Mouse (Mus musculus): ENCODE results near the gene Dlg1.

Dlg1 gene

DNA sequence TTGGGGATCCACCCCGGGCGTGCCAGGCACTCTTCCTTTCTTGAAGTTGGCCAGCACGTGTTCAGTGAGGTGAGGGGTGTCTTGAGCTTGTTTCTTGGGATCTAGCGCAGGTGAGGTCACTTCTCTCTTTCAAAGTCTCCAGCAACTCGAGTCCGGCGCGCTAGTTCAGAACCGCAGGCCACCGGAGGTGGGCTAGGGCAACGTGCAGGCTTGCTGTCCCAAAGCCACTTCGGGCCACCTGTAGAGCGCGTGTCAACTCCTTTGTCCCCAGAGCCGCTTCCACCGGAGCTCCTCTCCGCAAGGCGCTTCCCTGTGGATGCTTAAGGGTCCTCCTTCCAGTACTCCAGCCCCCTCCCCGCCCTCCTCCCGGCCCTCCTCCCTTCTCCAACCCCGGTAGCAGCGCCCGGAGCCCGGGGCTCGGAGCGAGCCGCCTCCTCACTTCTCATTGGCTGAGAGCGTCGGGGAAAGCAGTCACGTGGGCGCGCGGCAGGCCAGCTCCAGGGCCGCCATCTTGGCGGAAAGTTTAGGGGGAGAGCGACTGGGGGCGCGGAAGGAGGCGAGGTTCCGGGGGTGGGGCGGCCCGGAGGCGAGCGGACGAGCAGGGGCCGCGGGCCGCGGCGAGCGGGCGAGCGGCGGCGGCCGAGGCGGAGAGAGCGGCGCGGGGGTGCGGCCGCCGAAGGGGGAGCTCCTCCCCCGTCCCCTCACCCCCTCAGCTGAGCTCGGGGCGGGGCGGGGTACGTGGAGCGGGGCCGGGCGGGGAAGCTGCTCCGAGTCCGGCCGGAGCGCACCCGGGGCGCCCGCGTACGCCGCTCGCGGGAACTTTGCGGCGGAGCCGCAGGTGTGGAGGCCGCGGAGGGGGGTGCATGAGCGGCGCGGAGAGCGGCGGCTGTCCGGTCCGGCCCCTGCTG is at the start of gene Dlg1:
Dlg1 (plus strand) TSS at position 65 of the 908 bp plus-strand sequence.
- DNase-seq, result peak; percentile 82

DNA sequence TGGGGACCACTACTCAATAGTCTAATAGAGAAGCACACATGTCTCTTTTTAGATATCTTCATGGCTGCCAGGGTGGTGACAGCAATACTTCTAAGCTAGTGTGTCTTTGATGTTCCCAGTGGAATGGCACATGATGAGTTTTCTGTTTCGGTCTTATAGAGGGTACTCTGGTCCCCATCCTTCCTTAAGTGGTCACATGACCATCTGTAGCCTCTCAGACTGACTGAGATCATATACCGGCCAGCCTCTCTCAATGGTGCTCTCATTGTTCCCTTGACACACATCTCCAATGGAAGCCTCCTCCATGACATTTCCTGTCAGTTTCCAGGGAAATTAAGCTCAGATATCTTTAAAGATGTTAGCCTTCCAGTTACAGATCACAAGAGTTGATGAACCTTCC is 46.9 kb upstream of the Dlg1 start:
- no peak for DNase-seq

DNA sequence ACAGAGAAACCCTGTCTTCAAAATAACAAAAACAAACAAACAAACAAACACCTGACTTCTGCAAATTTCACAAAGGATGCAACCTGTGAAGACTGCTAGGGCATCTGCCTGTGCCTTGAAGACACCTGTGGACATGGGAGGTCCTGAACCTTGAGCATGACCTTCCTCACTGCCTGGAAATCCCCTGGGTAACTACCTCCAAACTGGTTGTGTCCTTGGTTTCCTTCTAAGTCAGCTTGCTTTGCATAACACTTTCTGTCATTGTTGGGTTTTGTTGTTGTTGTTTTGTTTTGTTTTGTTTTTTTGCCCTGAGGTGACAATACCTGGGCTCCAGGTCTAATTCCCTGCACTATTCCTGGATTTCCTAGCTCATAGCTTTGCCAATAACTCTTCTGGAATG is 46.1 kb upstream of the Dlg1 start:
- DNase-seq, result no peak

DNA sequence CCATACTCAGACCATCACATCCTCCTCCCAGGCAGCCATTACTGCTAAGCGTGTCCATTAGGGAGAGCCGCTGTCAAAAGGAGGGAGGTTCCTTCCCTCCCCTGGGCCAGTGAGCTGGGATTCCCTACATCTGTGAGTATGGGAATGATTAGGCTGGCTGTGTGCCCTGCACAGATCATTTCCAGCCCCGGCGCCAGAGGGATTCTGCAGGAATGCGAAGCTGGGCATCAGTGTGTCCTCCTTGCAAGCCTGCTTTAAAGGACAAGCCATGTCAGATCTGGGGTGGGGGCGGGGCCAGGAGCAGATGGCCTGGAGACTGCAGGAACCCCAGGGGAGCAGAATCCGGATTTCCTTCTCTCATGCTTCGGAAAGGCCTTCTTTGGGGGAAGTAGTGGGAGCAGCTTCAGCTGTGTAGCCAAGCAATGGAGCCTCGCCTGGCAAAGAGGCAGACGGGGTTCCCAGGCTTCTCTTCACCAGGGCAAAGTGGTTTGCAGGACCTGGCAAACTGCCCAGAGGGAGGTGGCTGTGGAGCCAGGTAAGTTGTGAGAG is 45.3 kb upstream of the Dlg1 start:
- peak; percentile 90 for DNase-seq

DNA sequence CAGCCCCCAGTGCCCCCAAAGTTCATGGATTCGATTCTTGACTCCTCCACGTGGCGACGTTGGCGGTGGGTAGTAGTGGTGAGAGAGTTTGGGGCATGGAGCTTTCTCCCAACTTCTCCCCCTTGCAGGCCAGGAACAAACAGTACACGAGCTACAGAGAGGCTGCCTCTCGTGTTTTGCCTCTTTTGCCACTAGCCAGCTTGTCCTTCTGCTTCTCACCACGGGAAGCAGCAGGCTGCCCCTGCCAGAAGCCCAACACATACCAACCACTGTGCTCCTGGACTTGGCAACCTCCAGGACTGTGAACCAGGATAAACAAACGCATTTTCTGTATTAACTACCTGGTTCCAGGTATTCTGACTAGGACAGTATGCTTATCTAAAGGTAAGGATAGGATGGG is 44.6 kb upstream of the Dlg1 start:
- DNase-seq, result peak; percentile 94

DNA sequence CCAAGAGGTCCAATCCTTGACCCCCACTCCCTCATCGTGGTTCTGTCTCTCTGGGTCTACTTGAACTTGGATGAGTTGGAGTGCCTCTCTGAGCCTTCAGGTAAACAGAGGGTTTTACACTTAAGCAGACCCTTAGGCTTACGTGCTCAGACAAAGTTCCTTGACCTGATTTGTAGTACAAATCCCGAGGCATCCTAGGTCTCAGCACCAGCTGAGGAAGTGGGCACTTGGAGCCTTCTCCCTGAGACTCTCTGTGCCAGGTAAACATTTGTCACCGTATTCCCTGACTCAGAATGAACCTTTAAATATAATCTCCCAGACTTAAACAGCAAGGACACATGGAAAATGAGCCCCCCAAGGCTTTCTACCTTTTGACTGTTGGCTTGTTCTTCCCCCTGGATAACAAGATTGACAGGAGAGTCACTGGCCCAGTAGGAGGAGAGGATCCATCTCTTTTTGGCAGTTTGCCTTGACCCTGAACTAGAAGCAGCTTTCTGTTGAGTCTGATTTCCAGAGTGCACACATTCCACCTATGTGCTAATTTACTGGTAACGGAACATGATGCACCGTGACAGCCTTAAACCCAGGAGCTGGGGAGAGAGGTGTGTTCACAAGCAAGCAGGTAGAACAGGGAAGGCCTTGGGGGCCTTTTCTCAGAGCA is 43.4 kb upstream of the Dlg1 start:
- DNase-seq, result peak; percentile 61

DNA sequence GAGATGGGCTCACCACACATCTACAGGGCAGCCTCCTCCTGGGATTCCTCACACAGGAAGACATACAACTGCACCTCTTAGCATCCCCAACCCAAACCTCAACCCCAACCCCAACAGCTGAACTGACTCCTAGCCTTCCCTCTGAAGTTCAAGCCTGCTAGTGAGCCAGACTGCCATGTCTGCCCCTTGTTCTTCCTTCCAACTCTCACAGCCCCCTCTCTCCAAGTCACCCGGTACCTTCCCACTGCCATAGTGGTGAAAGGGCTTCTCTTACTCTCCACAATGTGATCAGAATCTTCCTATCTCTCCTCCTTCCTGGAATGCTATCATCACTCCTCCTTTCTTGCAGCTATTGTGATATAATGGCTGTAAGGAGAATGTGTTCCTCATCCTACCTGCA is 40.9 kb upstream of the Dlg1 start:
- DNase-seq, result no peak

DNA sequence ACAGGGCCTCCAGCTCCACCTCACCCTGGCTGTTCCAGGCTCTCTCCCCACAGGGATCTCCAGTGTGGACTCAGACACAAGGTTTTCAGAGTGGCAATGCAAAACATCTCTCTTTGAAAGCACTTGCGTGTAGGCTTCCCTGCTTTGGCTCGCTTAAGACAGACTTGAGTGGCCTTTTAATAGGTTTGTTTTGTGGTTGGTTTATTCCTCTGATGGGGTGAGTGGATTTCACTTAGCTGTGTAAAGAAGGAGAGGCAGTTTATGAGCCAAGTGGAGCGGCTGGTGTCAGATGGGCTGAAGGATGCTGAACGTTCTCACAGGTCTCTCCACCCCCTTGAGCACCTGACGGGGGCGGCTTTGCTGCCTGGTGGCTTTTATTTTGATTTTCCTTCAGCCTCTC is 40.1 kb upstream of the Dlg1 start:
- no peak for DNase-seq

DNA sequence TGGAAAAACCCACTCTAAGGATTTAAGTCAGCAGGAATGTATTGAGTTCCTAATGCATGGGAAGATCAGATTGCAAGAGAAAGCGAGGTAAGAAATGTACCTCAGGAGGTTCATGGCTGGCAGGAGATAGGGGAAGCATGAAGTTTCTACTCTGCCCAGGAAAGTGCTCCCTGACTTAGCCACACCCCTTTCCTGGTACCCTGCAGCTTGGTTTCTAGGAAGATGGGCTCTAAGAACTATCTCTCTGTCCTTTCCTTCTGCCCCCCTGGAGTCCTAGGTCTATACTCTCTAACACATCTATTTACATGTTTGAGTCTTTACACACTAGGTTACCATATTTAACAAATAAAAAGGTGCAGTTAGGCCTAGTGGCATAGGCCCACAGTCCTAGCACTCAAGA is 38.5 kb upstream of the Dlg1 start:
- no peak for DNase-seq

DNA sequence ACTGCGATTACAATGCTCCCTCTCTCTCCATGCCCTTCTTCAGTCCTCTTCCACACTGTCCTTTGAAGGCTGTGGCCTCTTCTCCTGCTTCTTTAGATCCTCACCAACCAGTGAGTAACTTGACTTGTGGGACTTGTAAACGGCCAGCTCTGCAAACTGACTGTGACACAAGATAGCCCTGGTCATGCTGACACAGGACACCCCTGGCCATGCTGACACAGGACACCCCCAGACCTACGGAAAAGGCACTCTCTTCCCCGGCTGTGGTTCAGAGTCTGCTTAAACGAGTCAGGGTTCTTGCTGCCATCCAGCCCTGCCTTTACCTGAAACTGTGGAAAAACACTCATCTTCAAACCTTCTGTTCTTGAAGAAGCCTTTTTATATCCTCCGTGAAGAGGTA is 36.9 kb upstream of the Dlg1 start:
- DNase-seq, result no peak

DNA sequence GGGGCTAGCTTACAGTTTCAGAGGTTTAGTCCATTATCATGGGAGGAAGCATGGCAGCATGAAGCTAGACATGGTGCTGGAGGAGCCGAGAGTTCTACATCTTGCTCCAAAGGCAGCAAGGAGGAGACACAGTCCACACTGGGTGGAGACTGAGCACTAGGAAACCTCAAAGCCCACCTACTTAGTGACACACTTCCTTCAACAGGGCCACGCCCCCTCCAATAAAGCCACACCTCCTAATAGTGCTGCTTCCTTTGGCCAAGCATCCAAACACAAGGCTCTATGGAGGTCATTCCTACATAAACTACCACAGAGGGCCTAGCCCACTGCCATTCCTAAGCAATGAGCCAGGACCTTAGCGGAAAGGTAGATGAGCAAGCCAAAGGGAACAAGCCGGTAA is 32.9 kb upstream of the Dlg1 start:
- DNase-seq, result no peak

DNA sequence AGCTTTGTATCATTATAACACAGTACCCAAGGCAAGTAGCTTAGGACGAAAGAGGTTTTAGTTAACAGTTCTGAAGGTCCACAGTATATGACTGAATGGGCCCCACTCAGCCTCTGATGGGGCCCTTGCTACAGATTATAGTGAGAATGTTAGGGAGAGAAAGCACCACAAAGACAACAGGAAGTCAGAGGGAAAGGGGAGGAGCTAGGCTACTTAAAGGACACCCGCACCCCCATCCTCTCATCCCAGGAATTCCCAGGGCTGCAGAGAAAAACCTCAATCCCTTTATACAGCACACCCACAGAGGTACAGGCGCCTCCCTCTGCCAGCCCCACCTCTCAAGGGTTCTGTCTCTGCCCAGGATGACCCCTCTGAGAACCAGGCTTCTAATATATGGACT is 32.2 kb upstream of the Dlg1 start:
- no peak for DNase-seq

DNA sequence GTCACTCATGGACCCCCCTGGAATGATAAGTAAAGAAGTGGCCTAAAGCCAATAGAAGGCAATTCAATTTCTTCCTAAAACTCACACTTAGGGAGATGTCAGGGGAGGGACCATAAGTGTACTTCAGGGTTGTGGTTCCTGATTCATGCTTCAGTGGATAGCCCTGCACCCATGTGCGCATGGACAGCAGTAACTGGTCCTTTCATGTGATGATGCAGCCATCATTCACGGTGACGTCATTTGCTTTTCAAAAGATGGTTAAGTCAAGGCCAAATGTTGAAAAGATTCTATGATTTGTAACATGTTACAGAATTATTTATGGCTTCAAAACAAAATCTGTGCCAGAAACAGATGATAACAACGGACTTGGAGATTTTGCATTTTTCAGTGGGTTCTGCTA is 28.9 kb upstream of the Dlg1 start:
- no peak for DNase-seq

DNA sequence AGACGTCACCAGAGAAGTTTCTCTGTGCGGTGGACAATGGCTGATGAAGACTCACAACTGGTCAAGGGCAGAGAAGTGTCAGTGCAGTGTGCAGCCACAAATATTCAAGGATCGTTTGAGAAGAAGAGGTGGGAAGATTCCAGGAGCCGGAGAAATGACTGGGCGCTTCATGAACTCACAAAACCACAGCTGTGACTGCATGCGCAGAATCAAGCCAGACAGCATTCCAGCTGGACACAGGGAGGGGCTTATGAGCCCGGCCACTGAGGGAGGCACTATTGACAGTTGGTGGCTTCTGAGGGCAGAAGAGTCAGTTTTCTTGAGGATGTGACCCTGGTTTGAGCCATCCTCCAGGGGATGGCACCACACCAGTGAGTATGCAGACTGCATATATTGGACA is 24.9 kb upstream of the Dlg1 start:
- DNase-seq, result no peak

DNA sequence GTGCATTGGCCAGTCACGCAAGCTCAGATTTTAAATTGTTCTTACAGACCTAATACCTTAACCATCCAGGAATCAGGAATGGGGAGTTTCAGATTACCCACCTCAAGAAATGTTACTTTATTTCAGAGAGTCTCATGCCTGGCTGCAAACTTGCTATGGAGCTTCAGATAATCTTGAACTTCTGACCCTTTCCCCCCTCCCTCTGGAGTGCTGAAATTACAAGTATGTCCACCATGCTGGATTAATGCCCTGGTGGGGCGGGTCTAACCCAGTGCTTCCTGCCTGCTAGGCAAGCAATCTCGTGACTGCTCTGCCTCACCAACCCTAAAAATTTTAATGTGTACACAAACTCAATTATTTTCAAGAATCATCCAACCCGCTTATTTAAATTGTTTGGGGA is 23.3 kb upstream of the Dlg1 start:
- no peak for DNase-seq

DNA sequence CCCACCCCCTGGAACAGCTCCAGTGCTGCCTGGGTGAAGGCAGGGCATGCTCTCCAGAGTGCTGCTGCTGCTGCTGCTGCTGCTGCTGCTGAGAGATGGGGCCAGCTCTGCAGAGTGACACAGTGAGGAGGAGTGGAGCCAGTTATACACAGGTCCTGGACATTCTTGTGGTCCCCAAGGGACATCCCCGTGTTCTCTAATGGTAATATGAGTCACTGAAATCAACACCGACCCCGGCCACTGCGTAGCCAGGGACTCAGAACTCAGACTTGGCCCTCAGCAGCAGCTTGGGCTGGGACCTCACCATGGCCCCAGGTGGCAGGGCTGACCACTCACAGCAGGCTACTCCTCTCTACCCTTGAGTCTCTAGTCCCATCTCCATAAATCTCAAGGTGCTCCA is 21.5 kb upstream of the Dlg1 start:
- DNase-seq, result no peak

DNA sequence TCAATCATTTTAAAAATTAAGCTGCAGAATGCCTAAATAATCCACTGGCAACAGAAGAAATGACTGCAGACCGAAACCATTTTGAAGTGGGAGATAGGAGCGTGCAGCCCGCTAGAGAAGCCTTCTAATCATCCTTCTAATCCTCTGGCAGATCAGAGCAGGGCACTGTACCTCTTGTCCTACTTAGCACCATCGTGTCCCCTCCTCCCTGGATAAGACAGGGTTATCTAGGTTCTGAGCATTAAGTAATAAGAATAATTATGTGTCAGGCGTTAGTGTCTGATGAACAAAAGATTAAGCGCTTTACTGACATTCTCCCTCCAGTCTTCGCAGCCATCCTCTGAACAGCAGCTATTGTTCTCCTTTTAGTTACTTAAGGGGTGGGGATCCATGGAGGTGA is 16.0 kb upstream of the Dlg1 start:
- no peak for DNase-seq

DNA sequence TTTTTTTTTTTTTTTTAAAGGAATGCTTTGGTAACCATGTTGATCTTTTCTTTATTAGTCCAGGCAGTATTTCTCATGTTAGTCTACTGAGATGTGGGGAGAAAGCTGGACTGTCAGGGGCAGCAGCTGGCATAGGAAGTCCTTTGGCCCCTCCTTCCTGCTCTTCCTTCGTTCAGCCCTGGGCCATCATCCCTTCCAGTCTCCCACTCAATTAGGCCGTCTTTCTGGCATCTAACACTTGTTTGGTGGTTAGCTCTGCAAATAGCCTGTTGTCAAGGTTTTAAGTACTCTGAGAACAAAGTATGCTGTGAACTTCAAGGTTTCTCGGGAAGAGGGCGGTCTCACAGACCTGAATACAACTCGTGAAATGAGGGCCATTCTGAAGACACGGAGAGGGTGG is 12.5 kb upstream of the Dlg1 start:
- no peak for DNase-seq

DNA sequence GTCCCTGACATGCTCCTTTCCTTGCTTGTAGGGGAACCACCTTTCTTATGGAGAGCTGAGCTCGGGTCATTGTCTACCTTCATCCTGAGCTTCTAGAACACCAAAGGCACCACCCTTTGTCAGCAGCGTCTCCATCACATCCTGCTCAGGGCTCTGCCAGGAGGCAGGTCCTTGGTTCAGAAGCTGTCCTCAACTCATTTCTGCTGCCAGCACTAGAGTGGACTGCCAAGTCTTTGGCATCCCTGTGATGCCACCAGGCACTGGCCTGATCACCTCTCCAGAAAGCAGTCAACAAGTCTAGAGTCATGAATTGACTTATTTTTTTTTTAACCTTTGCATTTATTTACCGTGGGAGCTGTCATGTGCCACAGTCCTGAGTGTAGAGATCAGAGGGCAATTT is 11.7 kb upstream of the Dlg1 start:
- DNase-seq, result peak; percentile 86

DNA sequence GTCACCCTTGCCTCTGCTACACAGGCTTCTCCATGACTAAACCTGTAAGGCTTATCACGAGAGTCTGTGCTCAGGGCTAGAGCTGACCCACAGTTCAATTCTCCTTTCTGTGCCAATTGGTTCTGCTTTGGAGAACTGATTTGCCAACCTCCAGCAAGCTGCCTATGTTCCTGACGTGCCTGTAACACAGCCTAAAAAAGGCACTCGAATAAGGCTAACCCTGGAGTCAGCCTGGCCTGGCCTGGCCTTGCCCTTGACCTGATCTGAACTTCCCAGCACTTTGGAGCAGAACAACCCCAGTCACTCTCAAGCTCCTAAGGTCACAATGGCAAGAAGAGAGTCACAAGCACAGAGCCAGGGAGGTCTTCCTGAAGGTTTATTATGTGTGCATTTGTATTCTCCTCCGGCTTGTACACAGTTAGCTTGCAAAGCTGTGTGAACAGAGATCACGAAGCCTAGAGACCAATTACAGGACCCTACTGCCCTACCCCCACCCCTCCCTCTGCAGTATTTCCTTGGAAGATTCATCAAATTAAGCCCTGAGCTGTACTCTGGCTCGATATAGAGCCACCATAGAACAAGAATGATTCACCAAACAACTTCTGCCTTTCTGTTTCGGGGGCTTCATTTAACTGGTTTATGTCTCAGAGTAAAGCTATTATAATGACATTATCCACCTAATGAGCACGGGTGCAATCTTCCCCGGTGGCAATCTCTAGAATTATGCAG is 11.0 kb upstream of the Dlg1 start:
- DNase-seq, result no peak

DNA sequence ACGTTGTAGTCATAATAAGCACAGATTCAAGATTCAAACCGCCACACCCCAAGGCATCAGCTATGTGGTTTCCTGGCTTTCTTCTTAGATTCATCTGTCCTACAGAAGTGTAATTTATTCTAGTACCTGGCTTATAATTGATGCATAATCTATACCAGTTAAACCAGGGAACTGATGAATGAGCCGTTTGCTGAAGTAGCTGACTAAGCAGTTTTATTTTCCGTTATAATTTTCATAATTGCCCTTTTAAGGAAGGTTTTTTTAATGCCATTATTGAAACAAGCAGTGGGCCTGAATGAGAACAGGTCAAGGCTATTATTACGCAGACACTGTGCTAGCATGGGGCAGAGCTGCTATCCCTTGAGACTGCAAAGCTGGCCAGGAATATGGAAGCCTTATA is 9.6 kb upstream of the Dlg1 start:
- no peak for DNase-seq

DNA sequence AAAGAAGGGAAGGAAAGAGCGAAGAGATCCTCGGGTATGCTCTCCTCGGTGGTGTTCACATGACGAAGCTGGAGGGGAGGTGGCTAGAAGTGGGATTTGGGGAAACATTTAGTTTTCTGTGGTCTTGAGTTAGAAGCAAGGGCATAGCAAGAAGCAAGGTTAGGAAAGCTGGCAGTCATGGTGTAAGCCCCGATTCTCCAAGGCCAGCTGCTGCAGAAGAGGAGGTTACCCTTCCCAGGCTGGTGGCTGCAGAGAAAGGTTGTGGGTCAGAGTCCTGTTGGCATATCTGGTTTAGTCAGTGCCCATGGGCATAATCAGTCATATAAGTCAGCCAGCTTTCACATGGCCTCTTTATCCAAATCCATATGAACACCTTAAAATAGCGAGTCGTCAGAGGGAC is 9.2 kb upstream of the Dlg1 start:
- DNase-seq, result no peak

DNA sequence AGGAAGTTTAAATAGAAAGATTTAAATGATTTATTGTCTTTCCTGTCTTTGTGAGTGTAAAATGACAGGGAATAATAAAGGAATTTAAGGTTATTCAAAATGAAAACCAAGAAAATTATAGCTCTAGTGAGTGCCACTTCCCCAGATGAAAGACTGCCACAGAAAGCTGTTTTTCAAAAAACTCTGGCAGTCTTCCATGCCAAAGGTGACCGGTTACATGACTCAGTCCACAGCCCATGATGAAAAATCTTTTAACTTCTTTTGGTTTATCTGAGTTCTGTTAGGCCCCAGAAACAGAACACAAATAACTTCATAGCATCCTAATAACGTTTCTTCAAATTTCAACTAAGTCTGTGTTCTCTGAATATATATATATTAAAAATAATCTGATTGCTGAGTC is 7.7 kb upstream of the Dlg1 start:
- no peak for DNase-seq

DNA sequence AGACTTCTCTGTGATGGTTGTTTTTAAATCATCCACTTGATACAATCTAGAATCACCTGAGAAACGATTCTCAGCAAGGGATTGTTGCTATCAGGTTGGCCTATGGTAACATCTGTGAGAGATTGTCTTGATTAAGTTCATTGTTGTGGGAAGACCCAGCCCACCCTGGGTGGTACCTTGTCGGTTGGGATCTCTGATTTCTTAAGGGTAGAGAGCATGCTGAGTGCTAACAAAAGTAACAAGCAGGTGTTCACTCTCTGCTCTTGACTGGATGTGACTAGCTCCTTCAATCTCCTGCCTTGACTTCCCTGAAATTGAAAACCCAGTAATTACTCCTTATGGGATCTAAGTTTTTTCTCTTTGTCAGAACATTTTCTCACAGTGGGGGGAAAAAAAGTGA is 5.7 kb upstream of the Dlg1 start:
- DNase-seq, result no peak

Measured in cerebellum, adult 9-11 months (tissue).